Mouse (Mus musculus) natural killer cell, adult 2 months (primary cell): ENCODE measurements around the gene Tmc3.

Source experiments
- DNase-seq, 2 experiments: peaks; one replicate each; pipeline ENCODE4 v3.0.0; 2022; ENCODE audit warnings: low spot score in 2 of 2

The Tmc3 gene

GRCm38 (mm10) chr7:83584639-83585471 is at the start of gene Tmc3:
Gene Tmc3 (plus strand): TSS chr7:83584927.
- DNase-seq: no peak

- no peak for DNase-seq
Observed at GRCm38 (mm10) chr7:83541536-83542169, 43.1 kb upstream of the Tmc3 start.

- no peak for DNase-seq
Observed at GRCm38 (mm10) chr7:83548686-83549352, 35.9 kb upstream of the Tmc3 start.

- DNase-seq: no peak
Observed at GRCm38 (mm10) chr7:83549353-83549774, 35.4 kb upstream of the Tmc3 start.

- DNase-seq: no peak
Observed at GRCm38 (mm10) chr7:83549951-83550407, 34.7 kb upstream of the Tmc3 start.

GRCm38 (mm10) chr7:83554477-83554876 is 30.2 kb upstream of the Tmc3 start:
- no peak for DNase-seq

- DNase-seq: no peak
Observed at GRCm38 (mm10) chr7:83556488-83556887, 28.2 kb upstream of the Tmc3 start.

GRCm38 (mm10) chr7:83558741-83559280 is 25.9 kb upstream of the Tmc3 start:
- no peak for DNase-seq

- no peak for DNase-seq
Observed at GRCm38 (mm10) chr7:83559495-83559894, 25.2 kb upstream of the Tmc3 start.

- DNase-seq: no peak
Observed at GRCm38 (mm10) chr7:83561849-83562248, 22.9 kb upstream of the Tmc3 start.

- peak in 1 of 2 experiments; percentile 35 for DNase-seq
Observed at GRCm38 (mm10) chr7:83564635-83565291, 20.0 kb upstream of the Tmc3 start.

- no peak for DNase-seq
Observed at GRCm38 (mm10) chr7:83565976-83566375, 18.8 kb upstream of the Tmc3 start.

GRCm38 (mm10) chr7:83567841-83568500 is 16.8 kb upstream of the Tmc3 start:
- peak in 1 of 2 experiments; percentile 34 for DNase-seq

- DNase-seq: no peak
Observed at GRCm38 (mm10) chr7:83568815-83569214, 15.9 kb upstream of the Tmc3 start.

- no peak for DNase-seq
Observed at GRCm38 (mm10) chr7:83569436-83569835, 15.3 kb upstream of the Tmc3 start.

GRCm38 (mm10) chr7:83571077-83571476 is 13.7 kb upstream of the Tmc3 start:
- DNase-seq: no peak

GRCm38 (mm10) chr7:83571901-83572300 is 12.8 kb upstream of the Tmc3 start:
- no peak for DNase-seq

- no peak for DNase-seq
Observed at GRCm38 (mm10) chr7:83572451-83572850, 12.3 kb upstream of the Tmc3 start.

- DNase-seq: no peak
Observed at GRCm38 (mm10) chr7:83580946-83581345, 3.8 kb upstream of the Tmc3 start.

GRCm38 (mm10) chr7:83594056-83594455 is 9.3 kb downstream of the Tmc3 start:
- no peak for DNase-seq

GRCm38 (mm10) chr7:83597063-83597462 is 12.3 kb downstream of the Tmc3 start:
- no peak for DNase-seq
